Mouse (Mus musculus) spleen, adult 18-20 months (tissue): Measurements from ENCODE around the gene Gja3.

Source experiments
- DNase-seq, 2 experiments: peaks; one replicate each; pipeline ENCODE4 v3.0.0; 2022; ENCODE audit warnings: mixed read lengths in 2 of 2

Gene Gja3

GRCm38 (mm10) chr14:57057563-57058321 is at the start of gene Gja3:
Gja3 (minus strand) TSS chr14:57058100.
- no peak for DNase-seq

GRCm38 (mm10) chr14:57107091-57107490 is 49.2 kb upstream of the Gja3 start:
- DNase-seq = no peak

- no peak for DNase-seq
Measured at GRCm38 (mm10) chr14:57105721-57106120, 47.8 kb upstream of the Gja3 start.

GRCm38 (mm10) chr14:57105111-57105510 is 47.2 kb upstream of the Gja3 start:
- DNase-seq = no peak

- DNase-seq = peak in 1 of 2 experiments; percentile 4
Measured at GRCm38 (mm10) chr14:57104106-57105023, 46.5 kb upstream of the Gja3 start, which contains the start of gene Gjb2. Gjb2 (minus strand) TSS chr14:57104702.

- DNase-seq = no peak
Measured at GRCm38 (mm10) chr14:57103711-57104105, 45.8 kb upstream of the Gja3 start.

GRCm38 (mm10) chr14:57103121-57103520 is 45.2 kb upstream of the Gja3 start:
- DNase-seq = no peak

- DNase-seq = no peak
Measured at GRCm38 (mm10) chr14:57101623-57102022, 43.7 kb upstream of the Gja3 start.

GRCm38 (mm10) chr14:57095855-57096254 is 38.0 kb upstream of the Gja3 start:
- DNase-seq = no peak

- DNase-seq = no peak
Measured at GRCm38 (mm10) chr14:57093029-57093428, 35.1 kb upstream of the Gja3 start.

GRCm38 (mm10) chr14:57090001-57090400 is 32.1 kb upstream of the Gja3 start:
- no peak for DNase-seq

- DNase-seq = no peak
Measured at GRCm38 (mm10) chr14:57089107-57089506, 31.2 kb upstream of the Gja3 start.

GRCm38 (mm10) chr14:57084180-57084668 is 26.3 kb upstream of the Gja3 start:
- DNase-seq = no peak

GRCm38 (mm10) chr14:57082863-57083262 is 25.0 kb upstream of the Gja3 start:
- no peak for DNase-seq

GRCm38 (mm10) chr14:57075537-57075936 is 17.6 kb upstream of the Gja3 start:
- no peak for DNase-seq

GRCm38 (mm10) chr14:57069906-57070305 is 12.0 kb upstream of the Gja3 start:
- peak in 1 of 2 experiments; percentile 21 for DNase-seq

- no peak for DNase-seq
Measured at GRCm38 (mm10) chr14:57066053-57066452, 8.2 kb upstream of the Gja3 start.

GRCm38 (mm10) chr14:57060052-57060451 is 2.2 kb upstream of the Gja3 start:
- peak in 1 of 2 experiments; percentile 55 for DNase-seq

- DNase-seq = no peak
Measured at GRCm38 (mm10) chr14:57057204-57057562, 717 bp downstream of the Gja3 start.

- no peak for DNase-seq
Measured at GRCm38 (mm10) chr14:57052713-57053112, 5.2 kb downstream of the Gja3 start.

- no peak for DNase-seq
Measured at GRCm38 (mm10) chr14:57043863-57044262, 14.0 kb downstream of the Gja3 start.

GRCm38 (mm10) chr14:57041439-57041838 is 16.5 kb downstream of the Gja3 start:
- no peak for DNase-seq

GRCm38 (mm10) chr14:57034926-57035498 is 22.9 kb downstream of the Gja3 start:
- DNase-seq = no peak
